Mouse (Mus musculus): ENCODE results near the gene Ripor2. TPM values are rescaled to one million over a fixed set of nuclear protein-coding genes. Genes with fewer than 3 reads are reported as not detected.

Gene Ripor2
- polyA plus RNA-seq, 1 experiment from 2014 or later: 6.5 TPM

DNA sequence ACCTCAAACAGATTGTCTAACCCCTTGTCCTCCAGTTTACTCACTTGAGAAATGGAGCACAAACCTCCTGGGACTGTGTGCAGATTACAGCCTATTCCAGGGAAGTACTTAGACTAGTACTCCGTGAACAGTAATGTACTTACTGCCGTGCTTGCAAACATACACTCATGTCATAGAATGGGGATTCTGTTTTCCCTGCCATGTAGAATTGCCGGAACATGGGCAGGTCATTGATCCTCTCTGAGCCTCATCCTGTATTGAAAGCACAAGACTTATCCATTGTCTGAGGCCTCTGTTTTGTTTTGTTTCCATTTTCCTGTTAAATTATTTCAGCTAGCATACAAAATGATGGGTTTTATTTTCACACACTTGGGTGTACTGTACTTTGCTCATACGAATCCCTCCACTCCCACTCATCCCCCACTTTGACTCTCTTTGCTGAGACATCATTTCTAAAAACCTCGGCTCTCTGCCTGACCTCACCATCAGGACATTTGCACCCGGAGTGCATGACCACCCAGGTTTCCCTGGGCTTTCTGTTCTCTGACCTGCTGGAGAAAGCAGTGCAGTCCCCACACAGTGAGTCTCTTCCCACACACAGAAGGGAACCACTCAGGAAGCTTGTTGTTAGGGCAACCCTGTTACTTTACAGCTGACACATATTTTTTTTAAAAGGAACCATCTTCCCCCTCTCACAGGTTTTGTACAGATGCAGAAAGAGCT, 35.2 kb downstream of the Ripor2 start:
- peaks cover 16% of the 10 kb centered on the region for H3K4me1 ChIP-seq (ENCODE audit: control insufficient read depth, insufficient read depth, low read length)
- WGBS: 51% methylated on average over 6 of the region's 6 CpGs
- H3K27ac ChIP-seq (replicated peaks; ENCODE audit: low read depth, low read length): no peak overlapping the region
- ATAC-seq (ENCODE audit: low read depth): no peak
- no peak overlapping the region for H3K4me2 ChIP-seq (ENCODE audit: low read depth, low read length)
- no peaks in the 10 kb centered on the region for H3K27me3 ChIP-seq (replicated peaks; ENCODE audit: control insufficient read depth, insufficient read depth, low read length)
- DNase-seq (ENCODE audit: low spot score): no peak
- H3K9ac ChIP-seq (ENCODE audit: low read depth, low read length): no peak overlapping the region
- no peaks in the 10 kb centered on the region for H3K36me3 ChIP-seq (ENCODE audit: control insufficient read depth, insufficient read depth, low read length)
- no peak overlapping the region for H3K4me3 ChIP-seq (ENCODE audit: low read depth, low read length)
- H3K9me3 ChIP-seq (ENCODE audit: control insufficient read depth, low read length): no peaks in the 10 kb centered on the region

DNA sequence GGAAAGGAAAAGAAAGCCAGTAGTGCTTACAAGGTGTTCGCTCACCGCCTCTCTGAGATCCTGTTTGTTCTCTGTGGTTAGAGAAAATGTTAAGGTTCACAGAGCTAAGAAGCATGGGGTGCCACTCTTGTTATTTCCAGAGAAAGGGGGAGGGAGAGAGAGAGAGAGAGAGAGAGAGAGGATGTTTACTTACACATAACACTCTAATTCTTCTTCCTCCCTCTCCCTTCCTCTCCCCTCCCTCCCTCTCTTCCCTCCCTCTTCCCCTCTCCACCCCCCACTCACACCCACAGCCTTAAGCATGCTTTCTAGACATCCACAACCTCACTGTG, 35.8 kb downstream of the Ripor2 start:
- DNase-seq (ENCODE audit: low spot score) (no peak), ATAC-seq (ENCODE audit: low read depth) (no peak)
- H3K4me1 ChIP-seq (ENCODE audit: control insufficient read depth, insufficient read depth, low read length): peaks cover 16% of the 10 kb centered on the region

DNA sequence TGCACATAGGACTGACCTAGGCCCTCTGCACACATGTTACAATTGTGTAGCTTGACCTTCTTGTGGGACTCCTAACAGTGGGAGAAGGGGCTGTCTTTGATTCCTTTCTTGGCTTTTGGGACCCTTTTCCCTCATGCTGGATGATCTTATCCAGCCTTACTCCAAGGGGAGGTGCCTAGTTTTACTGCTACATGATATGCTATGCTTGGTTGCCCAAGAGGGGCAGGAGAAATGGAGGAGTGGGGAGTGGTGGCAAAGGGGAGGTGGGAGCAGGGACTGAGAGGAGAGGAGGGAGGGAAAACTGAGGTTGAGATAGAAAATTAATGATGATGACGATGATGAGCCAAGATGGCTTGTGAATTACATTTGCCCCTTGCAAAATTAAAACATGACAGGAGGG, 37.7 kb downstream of the Ripor2 start:
- Histone ChIP-seq H3K27ac (replicated peaks; ENCODE audit: low read depth, low read length) (no peak overlapping the region), H3K36me3 (ENCODE audit: control insufficient read depth, insufficient read depth, low read length) (no peaks in the 10 kb centered on the region), H3K4me1 (ENCODE audit: control insufficient read depth, insufficient read depth, low read length) (peaks cover 16% of the 10 kb centered on the region), H3K27me3 (replicated peaks; ENCODE audit: control insufficient read depth, insufficient read depth, low read length) (no peaks in the 10 kb centered on the region), H3K9me3 (ENCODE audit: control insufficient read depth, low read length) (no peaks in the 10 kb centered on the region), H3K4me2 (ENCODE audit: low read depth, low read length) (no peak overlapping the region), H3K4me3 (ENCODE audit: low read depth, low read length) (no peak overlapping the region), H3K9ac (ENCODE audit: low read depth, low read length) (no peak overlapping the region)
- ATAC-seq (ENCODE audit: low read depth) (no peak), DNase-seq (ENCODE audit: low spot score) (no peak)
- WGBS: 93% methylated on average over 1 of the region's 1 CpGs

More for the DNA sequence above, 35.8 kb downstream of the Ripor2 start:
- no peak overlapping the region for H3K4me2 ChIP-seq (ENCODE audit: low read depth, low read length)
- H3K27me3 ChIP-seq (replicated peaks; ENCODE audit: control insufficient read depth, insufficient read depth, low read length): no peaks in the 10 kb centered on the region
- no peaks in the 10 kb centered on the region for H3K36me3 ChIP-seq (ENCODE audit: control insufficient read depth, insufficient read depth, low read length)
- no peak overlapping the region for H3K9ac ChIP-seq (ENCODE audit: low read depth, low read length)
- H3K4me3 ChIP-seq (ENCODE audit: low read depth, low read length): no peak overlapping the region
- no peaks in the 10 kb centered on the region for H3K9me3 ChIP-seq (ENCODE audit: control insufficient read depth, low read length)
- WGBS: 53% methylated on average over 2 of the region's 2 CpGs
- no peak overlapping the region for H3K27ac ChIP-seq (replicated peaks; ENCODE audit: low read depth, low read length)

DNA sequence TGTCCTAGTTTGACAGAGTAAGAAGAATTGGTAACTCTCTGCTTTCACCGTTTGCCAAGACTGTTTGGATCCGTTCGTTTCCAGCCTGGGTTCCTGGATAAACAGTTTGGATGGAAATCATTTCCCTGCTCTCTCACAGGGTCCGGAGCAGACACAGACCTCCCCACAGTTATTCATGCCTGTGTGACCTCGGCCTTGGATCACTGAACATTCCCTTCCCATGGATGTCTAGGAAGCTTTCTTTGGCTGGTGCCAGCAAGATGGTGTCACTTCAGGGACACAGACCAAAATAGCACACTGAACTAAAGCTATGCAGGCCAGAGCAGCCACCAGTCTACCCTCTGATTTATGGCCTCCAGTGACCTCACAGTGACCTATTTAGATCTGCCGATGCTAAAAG, 38.5 kb downstream of the Ripor2 start:
- no peaks in the 10 kb centered on the region for H3K36me3 ChIP-seq (ENCODE audit: control insufficient read depth, insufficient read depth, low read length)
- H3K4me2 ChIP-seq (ENCODE audit: low read depth, low read length): no peak overlapping the region
- no peak overlapping the region for H3K9ac ChIP-seq (ENCODE audit: low read depth, low read length)
- no peak overlapping the region for H3K4me3 ChIP-seq (ENCODE audit: low read depth, low read length)
- H3K4me1 ChIP-seq (ENCODE audit: control insufficient read depth, insufficient read depth, low read length): peaks cover 16% of the 10 kb centered on the region
- no peaks in the 10 kb centered on the region for H3K27me3 ChIP-seq (replicated peaks; ENCODE audit: control insufficient read depth, insufficient read depth, low read length)
- whole genome bisulfite sequencing: 39% methylated on average over 6 of the region's 6 CpGs
- DNase-seq (ENCODE audit: low spot score): no peak
- ATAC-seq (ENCODE audit: low read depth): peak; percentile 61; the same call in 1 of the 2 replicates
- no peaks in the 10 kb centered on the region for H3K9me3 ChIP-seq (ENCODE audit: control insufficient read depth, low read length)
- H3K27ac ChIP-seq (replicated peaks; ENCODE audit: low read depth, low read length): no peak overlapping the region; the same call in 1 of the 2 replicates

DNA sequence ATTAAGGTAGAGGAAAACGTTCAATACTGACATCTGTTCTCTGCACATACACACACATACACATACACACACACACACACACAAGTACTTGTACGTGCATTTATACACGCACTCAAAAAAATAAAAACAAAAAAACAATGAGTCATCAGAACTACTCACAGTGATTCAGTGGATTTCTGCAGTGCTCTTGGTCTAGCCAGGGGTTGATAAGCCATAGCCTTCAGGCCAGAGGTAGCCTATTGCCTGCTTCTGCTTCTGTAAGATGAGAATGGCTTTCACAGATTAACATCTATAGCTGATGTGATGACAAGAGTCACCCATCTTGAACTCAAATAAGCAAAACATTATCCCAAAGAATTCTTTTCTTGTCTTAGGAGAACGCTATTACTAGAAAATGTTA, 41.6 kb downstream of the Ripor2 start:
- Histone ChIP-seq H3K4me1 (ENCODE audit: control insufficient read depth, insufficient read depth, low read length) (peaks cover 5% of the 10 kb centered on the region), H3K4me3 (ENCODE audit: low read depth, low read length) (no peak overlapping the region), H3K27me3 (replicated peaks; ENCODE audit: control insufficient read depth, insufficient read depth, low read length) (no peaks in the 10 kb centered on the region), H3K36me3 (ENCODE audit: control insufficient read depth, insufficient read depth, low read length) (no peaks in the 10 kb centered on the region), H3K9me3 (ENCODE audit: control insufficient read depth, low read length) (no peaks in the 10 kb centered on the region), H3K27ac (replicated peaks; ENCODE audit: low read depth, low read length) (no peak overlapping the region), H3K9ac (ENCODE audit: low read depth, low read length) (no peak overlapping the region), H3K4me2 (ENCODE audit: low read depth, low read length) (no peak overlapping the region)
- 72% methylated on average over 4 of the region's 4 CpGs for WGBS
- DNase-seq (ENCODE audit: low spot score) (no peak), ATAC-seq (ENCODE audit: low read depth) (no peak)

DNA sequence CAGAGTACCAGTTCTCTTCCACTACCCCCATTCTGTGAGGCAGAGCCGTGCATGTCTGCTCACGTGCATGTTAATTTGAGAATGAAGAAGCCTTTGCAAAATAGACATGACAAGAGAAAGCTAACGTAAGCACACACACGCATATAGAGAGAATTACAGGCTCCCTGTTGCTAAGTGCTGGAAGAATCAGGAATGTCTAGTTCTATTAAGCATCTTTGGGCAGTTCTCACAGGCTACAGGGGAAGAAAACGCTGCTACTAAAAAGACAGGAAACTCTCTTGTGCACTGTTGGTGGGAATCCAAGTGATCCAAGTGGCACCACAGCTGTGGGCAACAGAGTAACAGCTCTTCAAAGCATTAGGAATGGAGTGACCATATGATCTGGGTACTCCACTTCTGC, 43.1 kb downstream of the Ripor2 start:
- no peak for ATAC-seq (ENCODE audit: low read depth)
- no peak for DNase-seq (ENCODE audit: low spot score)
- Histone ChIP-seq H3K9ac (ENCODE audit: low read depth, low read length) (no peak overlapping the region), H3K4me3 (ENCODE audit: low read depth, low read length) (no peak overlapping the region), H3K9me3 (ENCODE audit: control insufficient read depth, low read length) (no peaks in the 10 kb centered on the region), H3K4me1 (ENCODE audit: control insufficient read depth, insufficient read depth, low read length) (peaks cover 15% of the 10 kb centered on the region; the same call in 1 of the 2 replicates), H3K4me2 (ENCODE audit: low read depth, low read length) (no peak overlapping the region), H3K27me3 (replicated peaks; ENCODE audit: control insufficient read depth, insufficient read depth, low read length) (no peaks in the 10 kb centered on the region), H3K27ac (replicated peaks; ENCODE audit: low read depth, low read length) (no peak overlapping the region), H3K36me3 (ENCODE audit: control insufficient read depth, insufficient read depth, low read length) (no peaks in the 10 kb centered on the region)
- WGBS: 57% methylated on average over 5 of the region's 5 CpGs

DNA sequence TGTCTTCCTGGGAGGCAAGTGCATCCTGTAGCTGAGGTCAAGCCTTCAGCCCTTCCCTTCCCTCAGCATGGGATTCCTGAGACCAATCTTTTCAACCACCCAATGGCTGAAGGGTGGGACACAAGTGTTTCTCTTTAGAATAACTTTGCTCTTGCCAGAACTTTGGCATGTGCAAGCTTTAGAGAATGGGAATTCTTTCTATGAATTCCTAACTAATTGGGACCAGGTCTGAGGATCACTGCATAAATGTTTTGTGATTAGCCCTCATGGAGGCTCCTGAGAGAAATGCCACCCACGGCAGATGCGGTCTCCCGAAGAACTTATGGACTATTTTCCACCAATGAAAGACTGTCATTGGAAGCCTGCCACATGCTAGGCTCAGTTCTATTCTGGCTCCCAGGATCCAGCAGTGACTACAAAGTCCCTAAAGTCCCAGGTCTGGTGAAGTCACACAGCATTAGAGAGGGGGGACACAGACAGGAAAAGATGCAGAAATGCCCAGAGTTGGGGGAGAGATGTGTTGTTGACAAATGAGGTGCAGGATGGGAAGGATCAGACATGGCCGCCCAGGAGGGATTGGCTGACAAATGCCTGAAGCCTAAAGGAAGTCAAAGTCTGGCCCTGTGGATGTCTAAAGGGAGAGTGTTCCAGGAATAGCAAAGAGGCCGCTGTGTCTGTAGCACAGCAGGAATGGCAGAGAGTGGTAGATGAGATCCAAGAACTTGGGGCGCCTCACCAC, 44.9 kb downstream of the Ripor2 start:
- Histone ChIP-seq H3K9ac (ENCODE audit: low read depth, low read length) (no peak overlapping the region), H3K4me3 (ENCODE audit: low read depth, low read length) (no peak overlapping the region), H3K36me3 (ENCODE audit: control insufficient read depth, insufficient read depth, low read length) (no peaks in the 10 kb centered on the region), H3K4me1 (ENCODE audit: control insufficient read depth, insufficient read depth, low read length) (peaks cover 15% of the 10 kb centered on the region; the same call in 1 of the 2 replicates), H3K4me2 (ENCODE audit: low read depth, low read length) (no peak overlapping the region), H3K27me3 (replicated peaks; ENCODE audit: control insufficient read depth, insufficient read depth, low read length) (no peaks in the 10 kb centered on the region), H3K9me3 (ENCODE audit: control insufficient read depth, low read length) (no peaks in the 10 kb centered on the region), H3K27ac (replicated peaks; ENCODE audit: low read depth, low read length) (no peak overlapping the region)
- ATAC-seq (ENCODE audit: low read depth) (no peak), DNase-seq (ENCODE audit: low spot score) (peak; percentile 74)
- WGBS: 50% methylated on average over 6 of the region's 6 CpGs

DNA sequence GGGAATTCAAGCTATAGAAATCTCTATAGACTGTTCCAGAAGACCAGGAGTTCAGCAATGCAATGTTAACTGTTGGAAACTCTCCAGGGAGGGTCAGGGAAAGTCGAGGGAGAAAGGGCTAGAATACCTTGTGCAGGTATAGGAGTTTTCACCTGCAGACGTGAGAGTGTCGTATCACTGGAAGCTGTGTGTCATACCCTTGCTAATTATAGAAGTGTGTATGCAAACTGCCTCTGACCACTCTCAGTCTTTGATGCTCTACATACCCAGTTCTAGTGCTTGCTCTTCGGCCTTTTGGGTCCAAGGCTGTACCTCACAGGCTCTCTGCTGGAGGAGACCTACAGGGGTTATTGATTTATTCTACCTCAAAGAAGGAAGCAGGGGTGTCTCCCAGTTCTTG, 46.2 kb downstream of the Ripor2 start:
- WGBS: 81% methylated on average over 4 of the region's 4 CpGs
- H3K9me3 ChIP-seq (ENCODE audit: control insufficient read depth, low read length): no peaks in the 10 kb centered on the region
- no peak overlapping the region for H3K4me3 ChIP-seq (ENCODE audit: low read depth, low read length)
- H3K27ac ChIP-seq (replicated peaks; ENCODE audit: low read depth, low read length): no peak overlapping the region
- ATAC-seq (ENCODE audit: low read depth) (no peak), DNase-seq (ENCODE audit: low spot score) (no peak)
- no peak overlapping the region for H3K4me2 ChIP-seq (ENCODE audit: low read depth, low read length)
- H3K9ac ChIP-seq (ENCODE audit: low read depth, low read length): no peak overlapping the region
- H3K36me3 ChIP-seq (ENCODE audit: control insufficient read depth, insufficient read depth, low read length): no peaks in the 10 kb centered on the region
- H3K27me3 ChIP-seq (replicated peaks; ENCODE audit: control insufficient read depth, insufficient read depth, low read length): no peaks in the 10 kb centered on the region
- peaks cover 15% of the 10 kb centered on the region; the same call in 1 of the 2 replicates for H3K4me1 ChIP-seq (ENCODE audit: control insufficient read depth, insufficient read depth, low read length)
